Mouse (Mus musculus): Measurements from ENCODE around the gene Unc13d.
"Not testable (repeated sequence)": the region's sequence is repeated elsewhere in the genome, so short reads cannot be mapped to it uniquely, and the experiment has no call there.

The Unc13d gene

DNA sequence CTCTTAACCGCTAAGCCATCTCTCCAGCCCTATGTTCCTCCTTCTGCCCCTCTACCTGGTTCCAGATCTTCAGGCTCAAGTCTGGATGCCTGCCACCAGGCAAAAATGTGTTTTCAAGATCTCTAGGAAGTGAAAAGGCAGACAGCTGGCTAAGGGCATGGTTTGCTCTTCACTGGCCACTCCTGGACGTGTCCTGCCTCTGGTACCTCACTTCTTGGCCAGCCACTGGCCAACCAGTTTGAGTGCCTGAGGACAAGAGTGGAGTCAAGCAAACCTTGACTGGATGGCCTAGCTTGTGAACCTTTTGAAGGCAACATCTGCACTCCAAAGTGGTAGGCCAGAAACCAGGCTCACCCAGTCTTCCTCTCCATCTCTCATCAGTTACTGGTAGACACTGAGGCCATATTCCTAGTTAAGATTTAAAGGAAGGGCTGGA is 57.8 kb downstream of the Unc13d start:
- DNase-seq, result no peak

DNA sequence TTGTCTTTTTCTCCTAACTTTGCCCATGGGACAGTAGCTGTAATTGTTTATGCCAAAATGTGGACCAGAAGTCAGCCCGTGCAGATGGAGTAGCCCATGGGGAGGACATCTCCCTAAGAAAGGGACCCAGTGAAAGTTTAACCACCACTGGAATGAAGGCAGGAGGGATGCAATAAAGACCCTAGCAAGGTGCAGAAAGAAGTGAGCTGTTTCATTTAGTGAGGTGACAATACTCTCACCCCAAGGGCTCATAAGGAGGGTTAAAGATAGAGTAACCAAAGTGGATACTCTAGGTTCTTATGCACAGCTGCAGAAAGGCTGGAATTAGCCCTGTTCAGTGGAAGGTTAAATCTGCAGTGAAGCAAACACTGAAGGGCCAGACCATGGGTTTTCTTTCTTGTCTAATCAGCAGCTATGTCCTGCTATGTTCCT is 58.4 kb downstream of the Unc13d start:
- DNase-seq, result no peak

DNA sequence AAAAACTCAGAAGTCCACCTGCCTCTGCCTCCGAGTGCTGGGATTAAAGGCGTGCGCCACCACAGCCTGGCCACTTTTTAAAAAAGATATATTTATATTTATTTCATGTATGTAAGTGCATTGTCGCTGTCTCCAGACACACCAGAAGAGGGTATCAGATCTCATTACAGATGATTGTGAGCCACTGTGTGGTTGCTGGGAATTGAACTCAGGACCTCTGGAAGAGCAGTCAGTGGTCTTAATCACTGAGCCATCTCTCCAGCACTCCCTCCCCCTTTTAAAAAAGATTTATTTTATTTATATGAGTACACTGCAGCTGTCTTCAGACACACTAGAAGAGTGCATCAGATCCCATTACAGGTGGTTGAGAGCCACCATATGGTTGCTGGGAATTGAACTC is 58.9 kb downstream of the Unc13d start:
- DNase-seq, result not testable (repeated sequence)

DNA sequence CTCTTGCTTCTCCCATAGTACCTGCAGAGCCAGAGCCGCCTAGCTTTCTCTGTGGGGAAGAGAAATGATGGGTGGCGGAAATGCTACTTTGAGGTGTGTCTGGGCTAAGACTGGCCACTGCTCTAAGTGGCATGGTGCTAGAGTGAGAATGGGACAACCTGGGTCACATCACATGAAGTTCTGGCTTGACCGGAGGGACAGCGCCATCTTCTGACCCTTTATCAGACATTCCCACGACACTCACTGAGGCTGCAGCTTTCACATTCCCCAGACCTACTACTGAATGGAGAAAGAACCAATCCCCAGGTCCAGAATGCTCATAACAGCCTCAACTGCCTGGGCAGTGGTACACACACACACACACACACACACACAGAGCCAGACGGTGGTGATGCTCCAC is 59.7 kb downstream of the Unc13d start:
- DNase-seq, result no peak

DNA sequence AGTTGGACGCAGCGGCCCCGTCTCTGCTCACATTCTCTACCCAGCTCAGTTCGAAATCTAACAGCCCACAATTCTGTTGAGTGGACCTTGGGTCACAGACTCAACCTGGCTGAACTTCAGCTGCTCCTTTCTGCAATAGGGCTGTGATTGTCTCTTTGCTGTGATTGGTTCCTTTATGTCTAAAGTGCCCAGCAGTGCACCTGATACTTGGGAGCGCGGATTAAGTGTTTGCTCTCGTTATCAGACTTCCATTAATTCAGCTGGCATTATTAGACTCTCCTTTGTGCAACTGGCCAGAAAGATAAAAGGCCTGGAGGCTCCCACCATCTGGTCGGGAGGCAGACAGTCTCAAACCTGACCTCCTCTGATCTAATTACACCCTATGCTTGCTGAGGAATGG is 62.9 kb downstream of the Unc13d start:
- DNase-seq, result no peak

DNA sequence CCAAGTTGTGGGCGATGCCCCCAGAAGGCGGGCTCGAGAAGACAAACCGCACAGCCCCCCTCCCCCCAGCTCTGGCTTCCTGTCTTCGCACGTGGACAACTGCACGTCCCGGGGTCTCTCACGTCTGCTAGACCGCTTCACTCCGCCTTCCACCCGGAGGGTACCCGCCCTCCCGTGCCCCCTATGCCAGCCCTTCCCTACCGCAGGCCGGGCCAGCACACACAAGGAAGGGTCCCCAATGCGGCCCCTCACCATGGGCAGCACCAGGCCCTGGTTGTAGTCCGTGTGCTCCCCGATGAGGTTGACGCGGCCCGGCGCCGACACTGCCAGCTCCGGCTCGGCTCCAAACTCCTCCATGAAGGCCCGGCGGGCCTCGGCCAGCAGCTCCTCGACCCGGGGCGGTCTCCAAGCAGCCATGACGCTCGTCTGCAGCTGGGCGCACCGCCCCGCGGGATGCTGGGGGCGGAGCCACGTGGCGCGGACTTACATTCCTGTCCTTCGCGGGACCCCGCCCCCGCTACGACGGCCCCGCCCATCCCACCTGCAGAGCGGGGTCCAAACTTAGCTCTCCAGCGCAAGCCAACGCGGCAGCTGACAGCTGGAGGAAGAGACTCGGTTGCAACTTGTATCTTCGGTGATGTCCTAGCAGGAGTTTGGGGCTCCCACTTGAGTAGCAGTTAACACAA is 65.4 kb downstream of the Unc13d start, which contains the start of gene Galk1:
Galk1 (minus strand) TSS at position 458 of the 686 bp plus-strand sequence.
- peak; percentile 89 for DNase-seq
